Mouse (Mus musculus): ENCODE data around the gene Slc26a5. TPM values are rescaled to one million over a fixed set of nuclear protein-coding genes. Genes with fewer than 3 reads are reported as not detected.

The Slc26a5 gene
- total and polyA plus RNA-seq, 2 experiments from 2014 or later = not detected

DNA sequence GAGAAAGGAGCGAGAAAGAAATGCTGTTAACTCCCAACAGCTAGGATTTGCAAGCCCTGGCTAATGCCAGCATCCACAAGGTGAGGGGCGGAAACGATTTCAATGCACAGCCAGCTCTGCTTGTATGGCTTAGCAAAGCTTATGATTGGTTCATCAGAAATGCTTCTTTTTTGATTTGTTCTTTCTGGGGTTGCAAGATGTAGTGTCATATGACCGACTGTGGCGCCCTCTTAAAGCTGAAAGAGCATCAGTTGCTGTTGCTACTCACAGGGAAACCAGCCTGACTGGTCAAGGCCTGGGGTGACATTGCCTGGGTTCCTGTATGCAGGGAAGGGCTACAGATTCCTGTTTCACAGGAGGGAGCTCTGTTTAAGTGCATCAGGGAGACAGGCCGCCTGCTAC is 908 bp upstream of the Slc26a5 start:
- DNase-seq (ENCODE audit: low spot score) = no peak
- H3K4me2 ChIP-seq (ENCODE audit: low read depth, low read length) = peak overlapping the region; percentile 54
- 18% methylated on average over 6 of the region's 6 CpGs for WGBS
- no peaks in the 10 kb centered on the region for H3K36me3 ChIP-seq (replicated peaks; ENCODE audit: control insufficient read depth, insufficient read depth, low read length)
- no peak for TF ChIP-seq CTCF (IDR thresholded peaks at IDR 0.05; ENCODE audit: low read depth)
- TF ChIP-seq EP300 (IDR thresholded peaks at IDR 0.05; ENCODE audit: low read depth) = no peak
- peaks cover 4% of the 10 kb centered on the region; the same call in 1 of the 2 replicates for H3K4me1 ChIP-seq (ENCODE audit: control insufficient read depth, insufficient read depth)
- no peak for ATAC-seq (ENCODE audit: insufficient read depth, low read depth)
- H3K4me3 ChIP-seq (ENCODE audit: low read depth, low read length) = no peak overlapping the region
- no peak overlapping the region for H3K9ac ChIP-seq (replicated peaks; ENCODE audit: low read depth, low read length)
- no peaks in the 10 kb centered on the region for H3K9me3 ChIP-seq (replicated peaks; ENCODE audit: control insufficient read depth, low read length)
- H3K27ac ChIP-seq (ENCODE audit: low read depth) = no peak overlapping the region
- peaks cover 6% of the 10 kb centered on the region; the same call in 1 of the 2 replicates for H3K27me3 ChIP-seq (ENCODE audit: control insufficient read depth, insufficient read depth, low read length)

DNA sequence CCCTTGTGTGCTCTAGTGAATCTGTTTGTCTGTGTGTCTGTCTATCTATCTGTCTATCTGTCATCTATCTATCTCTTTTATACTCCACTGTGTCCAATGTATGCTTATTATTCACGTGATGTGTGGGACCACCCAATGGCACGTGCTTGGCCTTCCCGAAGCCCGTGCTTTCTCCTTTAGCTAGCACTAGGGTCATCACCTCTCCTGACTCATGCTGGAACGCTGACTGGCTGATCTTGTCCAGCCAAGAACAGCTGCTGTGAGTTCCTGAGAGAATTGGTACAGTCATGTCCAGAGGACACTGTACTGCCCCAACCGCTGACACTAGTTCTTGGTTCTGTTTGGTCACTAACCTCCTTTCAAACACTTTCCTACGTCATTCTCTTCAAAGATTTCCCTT is 6.8 kb downstream of the Slc26a5 start:
- Histone ChIP-seq H3K4me2 (ENCODE audit: low read depth, low read length) (no peak overlapping the region), H3K27me3 (ENCODE audit: control insufficient read depth, insufficient read depth, low read length) (no peaks in the 10 kb centered on the region)
- ATAC-seq (ENCODE audit: insufficient read depth, low read depth) = no peak

DNA sequence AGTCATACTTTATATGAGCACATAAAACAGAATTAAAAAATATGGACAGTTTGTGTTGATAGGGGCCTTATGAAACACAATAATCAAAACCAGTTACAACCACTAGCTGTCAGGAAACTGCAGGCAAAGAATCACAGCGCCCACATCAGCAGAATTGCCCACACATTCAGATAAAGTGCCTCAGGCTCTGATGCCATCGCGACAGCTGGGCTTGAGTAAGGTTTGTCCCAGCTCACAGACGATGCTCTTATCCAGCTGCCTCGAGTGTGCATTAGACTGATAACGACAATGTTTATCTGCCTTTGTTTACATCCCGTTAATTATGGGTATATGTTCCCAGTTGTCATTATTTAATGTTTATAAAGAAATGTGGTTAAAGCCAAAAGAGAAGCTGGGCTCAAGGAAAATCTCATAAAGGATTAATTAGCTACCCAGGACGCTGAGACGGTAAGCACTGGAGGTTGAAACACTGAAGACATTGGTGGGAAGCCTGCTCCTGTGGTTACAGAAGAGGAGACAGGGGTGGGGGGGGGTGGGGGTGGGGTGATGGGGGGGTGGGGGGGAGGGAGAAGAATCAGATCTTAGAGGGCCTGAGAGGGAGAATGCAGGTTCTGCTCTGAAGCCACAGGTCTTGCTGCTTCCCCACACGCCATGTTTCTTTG is 13.6 kb downstream of the Slc26a5 start:
- Histone ChIP-seq H3K4me3 (ENCODE audit: low read depth, low read length) (no peak overlapping the region), H3K4me1 (ENCODE audit: control insufficient read depth, insufficient read depth) (no peaks in the 10 kb centered on the region), H3K9ac (replicated peaks; ENCODE audit: low read depth, low read length) (no peak overlapping the region), H3K36me3 (replicated peaks; ENCODE audit: control insufficient read depth, insufficient read depth, low read length) (no peaks in the 10 kb centered on the region), H3K27ac (ENCODE audit: low read depth) (no peak overlapping the region), H3K4me2 (ENCODE audit: low read depth, low read length) (no peak overlapping the region), H3K9me3 (replicated peaks; ENCODE audit: control insufficient read depth, low read length) (no peaks in the 10 kb centered on the region), H3K27me3 (ENCODE audit: control insufficient read depth, insufficient read depth, low read length) (no peaks in the 10 kb centered on the region)
- ATAC-seq (ENCODE audit: insufficient read depth, low read depth) (no peak), DNase-seq (ENCODE audit: low spot score) (no peak)
- 45% methylated on average over 10 of the region's 10 CpGs for WGBS
- TF ChIP-seq EP300 (IDR thresholded peaks at IDR 0.05; ENCODE audit: low read depth) (no peak), CTCF (IDR thresholded peaks at IDR 0.05; ENCODE audit: low read depth) (no peak)

More for the DNA sequence above, 6.8 kb downstream of the Slc26a5 start:
- H3K9me3 ChIP-seq (replicated peaks; ENCODE audit: control insufficient read depth, low read length) = no peaks in the 10 kb centered on the region
- no peak overlapping the region for H3K4me3 ChIP-seq (ENCODE audit: low read depth, low read length)
- no peak for DNase-seq (ENCODE audit: low spot score)
- H3K36me3 ChIP-seq (replicated peaks; ENCODE audit: control insufficient read depth, insufficient read depth, low read length) = no peaks in the 10 kb centered on the region
- 72% methylated on average over 7 of the region's 7 CpGs for WGBS
- H3K27ac ChIP-seq (ENCODE audit: low read depth) = no peak overlapping the region
- H3K4me1 ChIP-seq (ENCODE audit: control insufficient read depth, insufficient read depth) = no peaks in the 10 kb centered on the region
- TF ChIP-seq EP300 (IDR thresholded peaks at IDR 0.05; ENCODE audit: low read depth) = no peak
- no peak for TF ChIP-seq CTCF (IDR thresholded peaks at IDR 0.05; ENCODE audit: low read depth)
- H3K9ac ChIP-seq (replicated peaks; ENCODE audit: low read depth, low read length) = no peak overlapping the region

DNA sequence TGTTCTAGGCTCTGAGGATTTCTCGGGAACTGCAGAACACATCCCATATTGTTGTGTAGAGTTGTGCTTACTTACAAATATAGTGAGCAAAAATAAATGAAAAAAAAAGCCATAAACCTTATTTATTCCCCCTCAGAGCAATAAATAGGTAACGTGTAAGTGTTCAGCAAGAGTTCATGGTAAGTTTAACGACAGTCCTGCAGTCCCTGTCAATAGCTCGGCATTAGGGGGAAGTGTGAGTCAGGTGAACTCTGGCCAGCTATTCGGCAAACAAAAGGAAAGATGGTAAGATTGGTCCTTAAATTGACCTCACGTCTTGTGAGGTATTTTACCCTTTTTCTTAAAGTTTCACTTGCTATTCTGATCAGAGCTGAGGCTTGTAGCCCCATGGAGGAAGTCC is 18.0 kb downstream of the Slc26a5 start:
- no peaks in the 10 kb centered on the region for H3K27me3 ChIP-seq (ENCODE audit: control insufficient read depth, insufficient read depth, low read length)
- ATAC-seq (ENCODE audit: insufficient read depth, low read depth) = no peak
- H3K36me3 ChIP-seq (replicated peaks; ENCODE audit: control insufficient read depth, insufficient read depth, low read length) = no peaks in the 10 kb centered on the region
- H3K4me1 ChIP-seq (ENCODE audit: control insufficient read depth, insufficient read depth) = no peaks in the 10 kb centered on the region
- no peak for TF ChIP-seq EP300 (IDR thresholded peaks at IDR 0.05; ENCODE audit: low read depth)
- TF ChIP-seq CTCF (IDR thresholded peaks at IDR 0.05; ENCODE audit: low read depth) = no peak
- no peak overlapping the region for H3K4me3 ChIP-seq (ENCODE audit: low read depth, low read length)
- DNase-seq (ENCODE audit: low spot score) = no peak
- no peaks in the 10 kb centered on the region for H3K9me3 ChIP-seq (replicated peaks; ENCODE audit: control insufficient read depth, low read length)
- H3K27ac ChIP-seq (ENCODE audit: low read depth) = no peak overlapping the region
- no peak overlapping the region for H3K4me2 ChIP-seq (ENCODE audit: low read depth, low read length)
- no peak overlapping the region for H3K9ac ChIP-seq (replicated peaks; ENCODE audit: low read depth, low read length)
- 73% methylated on average over 6 of the region's 6 CpGs for whole genome bisulfite sequencing

DNA sequence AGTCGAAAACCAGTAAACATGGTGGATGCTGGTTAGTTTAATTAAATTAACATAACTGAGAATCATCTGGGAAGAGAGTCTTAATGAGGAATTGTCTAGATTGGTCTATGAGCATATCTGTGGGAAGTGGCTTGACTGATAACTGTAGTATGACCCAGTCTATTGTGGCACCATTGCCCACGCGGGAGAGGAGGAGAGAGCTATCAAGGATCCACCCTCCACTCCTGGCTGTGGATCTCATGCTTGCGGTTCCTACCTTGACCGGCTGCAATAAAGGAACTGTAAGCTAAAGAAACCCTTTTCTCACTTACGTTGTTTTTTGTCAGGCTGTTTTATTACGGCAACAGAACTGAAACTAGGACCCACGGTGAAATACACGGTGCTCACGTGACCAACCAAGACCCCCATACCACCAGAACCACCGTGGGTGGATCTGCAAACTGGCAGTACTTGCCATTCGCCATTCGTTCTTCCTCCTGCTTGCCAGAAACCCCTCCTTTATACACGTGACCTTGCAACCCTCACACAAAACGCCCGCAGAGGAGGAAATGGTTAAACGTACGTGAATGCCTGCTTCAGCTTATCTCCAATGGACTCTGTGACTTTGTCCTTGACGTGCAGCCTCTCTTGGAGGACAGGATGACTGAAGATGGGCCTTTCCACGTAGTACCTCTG is 18.7 kb downstream of the Slc26a5 start:
- H3K4me2 ChIP-seq (ENCODE audit: low read depth, low read length) = no peak overlapping the region

More for the DNA sequence above, 18.7 kb downstream of the Slc26a5 start:
- Histone ChIP-seq H3K9ac (replicated peaks; ENCODE audit: low read depth, low read length) (no peak overlapping the region), H3K9me3 (replicated peaks; ENCODE audit: control insufficient read depth, low read length) (no peaks in the 10 kb centered on the region), H3K4me3 (ENCODE audit: low read depth, low read length) (no peak overlapping the region), H3K27me3 (ENCODE audit: control insufficient read depth, insufficient read depth, low read length) (no peaks in the 10 kb centered on the region), H3K36me3 (replicated peaks; ENCODE audit: control insufficient read depth, insufficient read depth, low read length) (no peaks in the 10 kb centered on the region), H3K4me1 (ENCODE audit: control insufficient read depth, insufficient read depth) (no peaks in the 10 kb centered on the region), H3K27ac (ENCODE audit: low read depth) (no peak overlapping the region)
- WGBS = 65% methylated on average over 20 of the region's 20 CpGs
- TF ChIP-seq CTCF (IDR thresholded peaks at IDR 0.05; ENCODE audit: low read depth) = no peak
- TF ChIP-seq EP300 (IDR thresholded peaks at IDR 0.05; ENCODE audit: low read depth) = no peak
- DNase-seq (ENCODE audit: low spot score) (no peak), ATAC-seq (ENCODE audit: insufficient read depth, low read depth) (no peak)
